Mouse (Mus musculus) spleen, adult 2 months (tissue): ENCODE data around the gene Fkbp11.

Source experiments
- CTCF ChIP-seq: fragments of 200-500 bp; IDR thresholded peaks from 2 replicates; pipeline ENCODE4 v1.5.1; 2011; ENCODE audit warnings: mild to moderate bottlenecking, inconsistent platforms; ENCODE audit not compliant: insufficient read depth, insufficient read length, insufficient replicate concordance; ENCODE audit errors: extremely low read depth
- POLR2A ChIP-seq: fragments of 200-500 bp; IDR thresholded peaks from 2 replicates; pipeline ENCODE4 v1.6.1; 2011; ENCODE audit warnings: low read depth, low read length, inconsistent platforms

DNA sequence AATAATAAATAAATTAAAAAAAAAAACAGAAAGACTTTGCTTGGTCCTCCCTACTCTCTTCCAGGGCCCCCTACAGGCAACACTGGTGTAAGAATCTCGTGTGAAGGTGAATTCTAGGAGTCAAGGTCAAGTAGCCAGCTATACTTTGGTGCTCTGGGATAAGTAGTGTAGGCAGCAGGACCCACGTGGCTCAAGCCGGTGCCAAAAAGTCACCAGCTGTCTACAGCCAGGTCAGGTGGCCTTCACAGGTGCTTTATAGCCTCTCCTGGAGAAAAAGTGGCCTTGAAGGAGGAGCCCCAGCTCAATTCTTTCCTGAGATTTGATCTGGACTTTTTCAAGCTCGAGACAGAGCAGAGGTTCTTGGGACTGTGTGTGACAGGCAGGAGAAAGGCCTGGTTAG is 1.9 kb downstream of the Fkbp11 start:
- TF ChIP-seq POLR2A (no peak), CTCF (no peak)
